Mouse (Mus musculus) spleen, postnatal 4 days (tissue): ENCODE data around the gene Fancc.

Source experiments
- DNase-seq, 2 experiments: peaks; one replicate each; pipeline ENCODE4 v3.0.0; 2022; ENCODE audit warnings: low spot score in 2 of 2

Gene Fancc

GRCm38 (mm10) chr13:63496646-63497582 lies at the start of gene Fancc:
Fancc (minus strand) TSS chr13:63497278.
- no peak for DNase-seq

- no peak for DNase-seq
These were observed 48.2 kb upstream of the Fancc start for GRCm38 (mm10) chr13:63545291-63545690.

GRCm38 (mm10) chr13:63544967-63545253 lies 47.8 kb upstream of the Fancc start:
- DNase-seq: no peak

GRCm38 (mm10) chr13:63544119-63544966 lies 47.3 kb upstream of the Fancc start:
- DNase-seq: no peak

- no peak for DNase-seq
These were observed 46.4 kb upstream of the Fancc start for GRCm38 (mm10) chr13:63543459-63543858.

GRCm38 (mm10) chr13:63542796-63543384 lies 45.8 kb upstream of the Fancc start:
- DNase-seq: no peak

- no peak for DNase-seq
These were observed 44.4 kb upstream of the Fancc start for GRCm38 (mm10) chr13:63541510-63541909.

GRCm38 (mm10) chr13:63540584-63540983 lies 43.5 kb upstream of the Fancc start:
- DNase-seq: no peak

- no peak for DNase-seq
These were observed 37.9 kb upstream of the Fancc start for GRCm38 (mm10) chr13:63534981-63535380.

GRCm38 (mm10) chr13:63530857-63531256 lies 33.8 kb upstream of the Fancc start:
- no peak for DNase-seq

- DNase-seq: no peak
These were observed 33.3 kb upstream of the Fancc start for GRCm38 (mm10) chr13:63530371-63530764.

GRCm38 (mm10) chr13:63529602-63530370 lies 32.7 kb upstream of the Fancc start:
- no peak for DNase-seq

- DNase-seq: no peak
These were observed 31.8 kb upstream of the Fancc start for GRCm38 (mm10) chr13:63528852-63529251.

- DNase-seq: peak; percentile 45 to 67
These were observed 31.1 kb upstream of the Fancc start for GRCm38 (mm10) chr13:63528164-63528675.

GRCm38 (mm10) chr13:63525571-63526197 lies 28.6 kb upstream of the Fancc start:
- no peak for DNase-seq

GRCm38 (mm10) chr13:63524608-63525570 lies 27.8 kb upstream of the Fancc start:
- no peak for DNase-seq

GRCm38 (mm10) chr13:63524061-63524460 lies 27.0 kb upstream of the Fancc start:
- no peak for DNase-seq

- no peak for DNase-seq
These were observed 25.8 kb upstream of the Fancc start for GRCm38 (mm10) chr13:63522832-63523231.

GRCm38 (mm10) chr13:63520110-63520509 lies 23.0 kb upstream of the Fancc start:
- DNase-seq: no peak

- no peak for DNase-seq
These were observed 19.5 kb upstream of the Fancc start for GRCm38 (mm10) chr13:63516535-63516934.
